In genomic region chr6:34159998-34160815, GRCm38 (mm10) we compare ENCODE assay signal across 16 mouse cellular contexts. TPM values are rescaled to one million over a fixed set of nuclear protein-coding genes. Genes with fewer than 3 reads are reported as not detected.
A peak's percentile ranks its signal among the peaks of the same experiment; 100 is the strongest.
DNase-seq lines count a peak whose midpoint lies in the region; ATAC-seq and TF ChIP-seq lines count a peak whose summit lies in the region.
"Had no signal": no experiment of that assay in that cellular context is flagged by ENCODE, and none has a peak within 500 bp of the region (broad histone marks: within the 10 kb centered on the region; RNA-seq: fewer than 3 reads in every experiment).

No protein-coding gene starts in this region.

- H3K27me3 ChIP-seq in intestine, embryonic 16.5 days (replicated peaks; ENCODE audit: control insufficient read depth, insufficient read depth, low read length), result no peaks in the 10 kb centered on the region
- no peaks in the 10 kb centered on the region for H3K27me3 ChIP-seq in intestine, embryonic 15.5 days (replicated peaks)
- H3K27me3 ChIP-seq in intestine, postnatal 0 days (replicated peaks; ENCODE audit: control insufficient read depth, insufficient read depth, low read length), result no peaks in the 10 kb centered on the region
- no peaks in the 10 kb centered on the region for H3K27me3 ChIP-seq in neural tube, embryonic 15.5 days (replicated peaks)
- H3K27me3 ChIP-seq: CH12.LX had no signal

- TF ChIP-seq CTCF in intestine, postnatal 0 days (IDR thresholded peaks at IDR 0.05; ENCODE audit: low read depth), result peak; percentile 48

- DNase-seq in R1 (ENCODE audit: low read depth, low spot score), result peak; percentile 67
- peak; percentile 21 for DNase-seq in lung, postnatal 14 days
- DNase-seq: cerebellum, postnatal 25 days; gastrocnemius, adult 2 months; heart, postnatal 36 days; kidney, postnatal 4 days had no signal

- peaks cover 14% of the 10 kb centered on the region for H3K4me1 ChIP-seq in intestine, embryonic 16.5 days (ENCODE audit: control insufficient read depth, insufficient read depth, low read length)
- H3K4me1 ChIP-seq in intestine, embryonic 15.5 days (replicated peaks), result peaks cover 17% of the 10 kb centered on the region
- no peaks in the 10 kb centered on the region for H3K4me1 ChIP-seq in intestine, postnatal 0 days (replicated peaks; ENCODE audit: control insufficient read depth, insufficient read depth, low read length)
- H3K4me1 ChIP-seq in neural tube, embryonic 15.5 days, result peaks cover 10% of the 10 kb centered on the region

- H3K9ac ChIP-seq in intestine, embryonic 16.5 days (ENCODE audit: low read depth, low read length), result no peak overlapping the region
- no peak overlapping the region for H3K9ac ChIP-seq in intestine, embryonic 15.5 days
- H3K9ac ChIP-seq in intestine, postnatal 0 days (ENCODE audit: low read depth, low read length), result no peak overlapping the region
- no peak overlapping the region for H3K9ac ChIP-seq in neural tube, embryonic 15.5 days (replicated peaks)
- H3K9ac ChIP-seq: limb, embryonic 13.5 days had no signal

- no peak for ATAC-seq in intestine, embryonic 16.5 days
- ATAC-seq in intestine, embryonic 15.5 days, result no peak
- ATAC-seq in intestine, postnatal 0 days, result no peak
- no peak for ATAC-seq in erythroid progenitor cell, adult 5-6 weeks (replicated peaks; ENCODE audit: low FRiP score, poor library complexity, severe bottlenecking)
- no peak for ATAC-seq in neural tube, embryonic 15.5 days (ENCODE audit: low FRiP score)
- ATAC-seq: forebrain, embryonic 14.5 days; inflammation-experienced regulatory T-cells, adult 6 months had no signal

- H3K4me3 ChIP-seq in intestine, embryonic 16.5 days (ENCODE audit: low read length), result no peak overlapping the region
- no peak overlapping the region for H3K4me3 ChIP-seq in intestine, embryonic 15.5 days (replicated peaks)
- no peak overlapping the region for H3K4me3 ChIP-seq in intestine, postnatal 0 days (ENCODE audit: low read depth, low read length)
- H3K4me3 ChIP-seq in neural tube, embryonic 15.5 days (replicated peaks), result no peak overlapping the region
- H3K4me3 ChIP-seq: gastrocnemius, adult 2 months; limb, embryonic 13.5 days; myocyte had no signal

- 49% methylated on average over 23 of the region's 23 CpGs for WGBS in intestine, embryonic 16.5 days
- 49% methylated on average over 23 of the region's 23 CpGs for WGBS in intestine, embryonic 15.5 days
- WGBS in intestine, postnatal 0 days, result 47% methylated on average over 23 of the region's 23 CpGs
- WGBS in neural tube, embryonic 15.5 days, result 91% methylated on average over 23 of the region's 23 CpGs

- peak overlapping the region; percentile 17; the same call in 1 of the 2 replicates for H3K27ac ChIP-seq in intestine, embryonic 16.5 days (ENCODE audit: low read length)
- no peak overlapping the region for H3K27ac ChIP-seq in intestine, embryonic 15.5 days
- H3K27ac ChIP-seq in intestine, postnatal 0 days (ENCODE audit: low read depth, low read length), result no peak overlapping the region
- no peak overlapping the region for H3K27ac ChIP-seq in neural tube, embryonic 15.5 days (replicated peaks)
- H3K27ac ChIP-seq: gastrocnemius, adult 2 months; limb, embryonic 13.5 days had no signal

- H3K9me3 ChIP-seq in intestine, embryonic 16.5 days (ENCODE audit: control insufficient read depth, low read length), result no peaks in the 10 kb centered on the region
- no peaks in the 10 kb centered on the region for H3K9me3 ChIP-seq in intestine, embryonic 15.5 days
- no peaks in the 10 kb centered on the region for H3K9me3 ChIP-seq in intestine, postnatal 0 days (ENCODE audit: control insufficient read depth)
- H3K9me3 ChIP-seq in neural tube, embryonic 15.5 days (replicated peaks), result no peaks in the 10 kb centered on the region
- H3K9me3 ChIP-seq: limb, embryonic 13.5 days had no signal

- H3K36me3 ChIP-seq in intestine, embryonic 16.5 days (ENCODE audit: control insufficient read depth, insufficient read depth, low read length), result peaks cover 15% of the 10 kb centered on the region
- H3K36me3 ChIP-seq in intestine, embryonic 15.5 days, result peaks cover 11% of the 10 kb centered on the region
- H3K36me3 ChIP-seq in intestine, postnatal 0 days (ENCODE audit: control insufficient read depth, insufficient read depth), result peaks cover 72% of the 10 kb centered on the region
- peaks cover 71% of the 10 kb centered on the region for H3K36me3 ChIP-seq in neural tube, embryonic 15.5 days

- H3K4me2 ChIP-seq in intestine, embryonic 16.5 days (ENCODE audit: low read depth, low read length), result no peak overlapping the region
- no peak overlapping the region for H3K4me2 ChIP-seq in intestine, embryonic 15.5 days (replicated peaks)
- no peak overlapping the region for H3K4me2 ChIP-seq in intestine, postnatal 0 days (replicated peaks; ENCODE audit: low read depth)
- H3K4me2 ChIP-seq in neural tube, embryonic 15.5 days, result no peak overlapping the region
- H3K4me2 ChIP-seq: limb, embryonic 13.5 days had no signal

RNA-seq across cellular contexts. Expression of gene Slc35b4, which starts 16.7 kb away (rescaled TPM):
- polyA plus RNA-seq in intestine, embryonic 16.5 days (2015; fragmentation: Nextera tagmentation; extraction: Ambion mirVana), result 34.4 and 38.6 TPM in 2 replicates
- 37.3 and 42.6 TPM in 2 replicates for polyA plus RNA-seq in intestine, embryonic 15.5 days (2015; fragmentation: Nextera tagmentation; extraction: Ambion mirVana)
- 17.2 and 19.1 TPM in 2 replicates for polyA plus RNA-seq in intestine, postnatal 0 days (2015; fragmentation: Nextera tagmentation; extraction: Ambion mirVana)
- 5.4 and 7.5 TPM in 2 replicates for total RNA-seq in erythroid progenitor cell, adult 5-6 weeks (2015; ENCODE audit: low replicate concordance)
- total RNA-seq in erythroid progenitor cell, adult 5-6 weeks (2017; ENCODE audit: low replicate concordance), result 5.5 and 7.7 TPM in 2 replicates
- 39.4 and 47.8 TPM in 2 replicates for polyA plus RNA-seq in neural tube, embryonic 15.5 days (2015; fragmentation: Nextera tagmentation; extraction: Ambion mirVana)
